Mouse (Mus musculus): ENCODE results near the gene 4930447C04Rik. TPM values are rescaled to one million over a fixed set of nuclear protein-coding genes. Genes with fewer than 3 reads are reported as not detected.

Gene 4930447C04Rik
- polyA plus RNA-seq, 1 experiment from 2014 or later: 1.8 TPM

DNA sequence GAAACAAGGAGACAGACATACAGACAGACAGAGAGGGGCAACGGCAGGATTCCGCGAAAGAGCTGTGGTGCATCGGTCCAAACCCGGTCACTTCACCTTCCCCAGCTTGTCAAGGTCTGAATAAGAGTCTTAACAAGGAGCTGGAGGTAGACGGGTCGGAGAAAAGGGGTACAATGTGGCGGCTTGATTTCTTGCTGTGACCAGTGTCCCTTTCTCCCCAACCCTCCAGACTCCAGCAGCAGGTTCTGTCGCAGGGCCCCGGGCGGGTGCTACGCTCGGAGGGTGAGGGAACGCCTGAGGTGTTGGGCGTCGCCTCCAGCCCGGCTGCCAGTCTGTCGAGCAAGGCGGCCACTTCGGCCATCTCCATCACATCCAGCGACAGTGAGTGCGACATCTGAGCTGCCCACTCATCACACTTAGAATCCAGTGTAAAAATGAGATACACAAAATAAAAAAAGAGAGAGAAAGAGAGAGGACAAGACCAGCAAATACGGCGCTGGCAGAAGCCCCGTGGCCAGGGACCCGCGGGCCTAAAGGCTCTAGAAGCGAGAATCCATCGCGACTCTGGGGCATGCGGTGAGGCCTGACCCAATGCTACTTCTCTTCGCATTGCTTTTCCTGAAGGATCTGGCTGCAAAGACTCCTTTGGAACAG lies 951 bp upstream of the 4930447C04Rik start:
- Histone ChIP-seq H3K27ac (no peak overlapping the region), H3K4me2 (no peak overlapping the region), H3K27me3 (peaks cover 98% of the 10 kb centered on the region), H3K9me3 (replicated peaks) (no peaks in the 10 kb centered on the region), H3K4me3 (0 out of 2 replicates have a peak overlapping the region, but pooled peaks have one; percentile 0), H3K4me1 (peaks cover 19% of the 10 kb centered on the region), H3K36me3 (ENCODE audit: poor library complexity, severe bottlenecking) (no peaks in the 10 kb centered on the region), H3K9ac (no peak overlapping the region)
- under 1% methylated on average over 32 of the region's 32 CpGs for WGBS
- no peak for ATAC-seq

DNA sequence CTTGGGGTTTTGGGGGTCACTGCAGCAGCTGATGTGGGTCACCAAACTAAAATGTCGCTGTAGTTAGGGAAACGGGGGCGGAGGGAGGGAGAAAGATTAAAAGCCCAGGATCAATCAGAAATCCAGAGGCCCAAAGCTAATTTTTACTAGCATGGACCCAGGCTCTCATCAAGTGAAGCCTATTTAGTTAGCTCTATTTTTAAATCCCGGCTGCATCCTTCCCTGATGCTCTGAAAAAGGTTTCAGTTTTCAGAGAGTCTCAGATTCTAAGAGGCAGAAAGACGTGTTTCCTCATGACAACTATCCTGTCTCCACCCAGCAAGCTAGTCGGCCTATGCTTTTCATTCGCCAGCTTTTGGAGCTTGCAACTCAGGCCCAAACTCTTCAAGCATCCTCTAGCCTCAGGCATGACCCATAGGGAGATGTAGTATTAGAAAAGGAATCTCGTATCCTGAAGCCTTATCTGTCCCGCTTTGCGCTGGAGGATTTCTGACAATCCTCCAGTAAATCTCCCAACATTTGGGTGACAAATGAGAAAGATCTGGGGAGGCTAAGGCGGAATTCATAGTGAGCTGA lies 336 bp upstream of the 4930447C04Rik start:
- no peak for ATAC-seq
- WGBS: 1% methylated on average over 11 of the region's 11 CpGs
- 0 out of 2 replicates have a peak overlapping the region, but pooled peaks have one; percentile 0 for H3K4me3 ChIP-seq

DNA sequence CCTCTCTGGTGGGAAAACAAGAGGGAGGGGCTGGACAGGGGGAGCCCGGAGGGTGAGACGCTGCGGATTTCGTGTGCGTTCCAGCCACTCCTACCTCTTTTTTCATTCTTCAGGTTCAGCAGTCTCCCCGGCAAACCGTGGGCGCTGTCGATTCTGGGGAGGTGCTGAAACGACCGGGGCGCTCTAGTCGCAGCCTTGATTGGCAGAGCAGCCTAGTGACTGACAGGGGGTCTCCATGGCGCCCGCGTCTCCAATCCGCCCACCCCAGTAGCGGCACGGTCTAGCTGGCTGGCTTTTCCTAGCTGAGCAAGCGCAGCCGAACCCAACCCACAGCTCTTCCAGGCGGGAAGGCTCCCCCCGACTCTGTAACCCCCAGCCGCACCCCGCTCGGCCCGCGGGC lies 958 bp downstream of the 4930447C04Rik start, which contains the start of gene Six6:
TSS of gene Six6 (plus strand) at position 277 of the 400 bp plus-strand sequence.
- Histone ChIP-seq H3K4me3 (peak within 1 kb of the TSS; percentile 16), H3K4me1 (peaks cover 9% of the 10 kb centered on the region; the same call in 1 of the 2 replicates), H3K9me3 (replicated peaks) (no peaks in the 10 kb centered on the region), H3K36me3 (ENCODE audit: poor library complexity, severe bottlenecking) (no peaks in the 10 kb centered on the region), H3K27ac (no peak within 1 kb of the TSS), H3K4me2 (peak within 1 kb of the TSS; percentile 42), H3K9ac (no peak within 1 kb of the TSS), H3K27me3 (peaks cover 97% of the 10 kb centered on the region)
- ATAC-seq: peak; percentile 50; the same call in 1 of the 2 replicates
- WGBS: under 1% methylated on average over 27 of the region's 28 CpGs

More for the DNA sequence above, 336 bp upstream of the 4930447C04Rik start:
- H3K4me1 ChIP-seq: peaks cover 19% of the 10 kb centered on the region
- no peak overlapping the region for H3K9ac ChIP-seq
- peaks cover 97% of the 10 kb centered on the region for H3K27me3 ChIP-seq
- H3K27ac ChIP-seq: no peak overlapping the region
- no peaks in the 10 kb centered on the region for H3K36me3 ChIP-seq (ENCODE audit: poor library complexity, severe bottlenecking)
- H3K4me2 ChIP-seq: no peak overlapping the region
- no peaks in the 10 kb centered on the region for H3K9me3 ChIP-seq (replicated peaks)

DNA sequence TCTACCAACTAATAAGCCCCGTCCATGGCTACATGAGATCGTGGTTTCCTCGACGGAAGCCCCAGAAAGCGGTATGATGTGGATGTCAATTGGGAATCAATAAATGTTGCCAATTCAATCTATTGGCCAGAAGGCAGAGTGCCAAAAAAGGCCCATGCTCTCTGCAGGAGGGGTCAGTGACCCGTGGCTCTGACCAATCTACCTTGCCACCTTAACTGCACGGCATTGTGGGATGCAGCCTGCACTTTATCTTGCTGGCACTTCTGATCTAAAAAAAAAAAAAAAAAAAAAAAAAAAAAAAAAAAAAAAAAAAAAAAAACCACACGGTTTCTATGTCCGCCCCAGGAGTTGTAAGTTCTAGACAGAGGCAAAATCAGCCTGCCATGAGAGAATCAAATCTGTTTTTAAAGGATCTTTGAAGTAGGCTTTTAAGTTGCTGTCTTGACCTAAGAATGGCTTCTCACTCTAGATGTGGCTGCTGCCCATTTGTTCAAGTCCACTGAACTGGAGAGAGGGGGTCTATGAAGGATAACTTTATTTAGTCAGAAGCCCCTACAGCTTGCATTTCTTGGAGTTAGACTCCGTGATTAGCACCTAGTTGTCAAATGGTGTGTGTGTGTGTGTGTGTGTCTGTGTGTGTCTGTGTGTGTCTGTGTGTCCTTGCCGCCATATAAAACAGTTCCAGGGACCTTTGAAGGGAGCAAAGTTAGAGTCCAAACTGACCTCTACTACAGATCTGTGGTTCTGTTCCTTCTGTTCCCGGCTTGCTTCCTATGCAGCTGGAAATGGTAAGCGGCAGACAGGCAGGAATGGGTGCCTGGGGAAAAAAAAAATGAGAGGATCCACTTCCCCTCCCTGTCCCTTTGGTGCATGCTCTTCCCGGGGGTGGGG lies 1.7 kb downstream of the 4930447C04Rik start:
- Histone ChIP-seq H3K27ac (no peak overlapping the region), H3K27me3 (peaks cover 96% of the 10 kb centered on the region), H3K9ac (no peak overlapping the region), H3K4me3 (no peak overlapping the region), H3K9me3 (replicated peaks) (no peaks in the 10 kb centered on the region), H3K4me2 (peak overlapping the region; percentile 42; the same call in 1 of the 2 replicates), H3K36me3 (ENCODE audit: poor library complexity, severe bottlenecking) (no peaks in the 10 kb centered on the region), H3K4me1 (peaks cover 9% of the 10 kb centered on the region; the same call in 1 of the 2 replicates)
- WGBS: 3% methylated on average over 14 of the region's 14 CpGs
- no peak for ATAC-seq

DNA sequence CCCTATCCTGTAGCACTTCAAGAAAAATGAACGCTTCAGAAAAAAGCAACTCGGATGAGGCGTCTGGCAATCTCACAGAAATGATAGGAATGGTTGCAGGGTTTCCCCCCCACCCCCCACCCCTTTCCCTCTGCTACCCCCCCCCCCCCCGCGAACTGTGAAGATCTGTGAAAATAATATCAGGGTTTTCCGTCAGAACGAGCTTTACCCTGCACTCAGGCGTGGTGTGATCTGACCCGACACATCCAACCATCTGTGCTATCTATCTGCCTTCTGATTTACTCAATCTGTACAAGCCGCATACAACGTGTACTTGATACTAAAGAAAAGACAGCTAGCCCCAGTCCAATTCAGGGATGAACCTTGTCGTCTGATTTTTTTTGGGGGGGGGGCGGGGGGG lies 2.4 kb downstream of the 4930447C04Rik start:
- Histone ChIP-seq H3K27ac (no peak overlapping the region), H3K9me3 (replicated peaks) (no peaks in the 10 kb centered on the region), H3K9ac (no peak overlapping the region), H3K4me2 (no peak overlapping the region), H3K36me3 (ENCODE audit: poor library complexity, severe bottlenecking) (no peaks in the 10 kb centered on the region), H3K4me1 (peaks cover 9% of the 10 kb centered on the region; the same call in 1 of the 2 replicates), H3K4me3 (no peak overlapping the region), H3K27me3 (peaks cover 89% of the 10 kb centered on the region)
- WGBS: 3% methylated on average over 13 of the region's 13 CpGs
- ATAC-seq: 0 out of 2 replicates have a peak, but pooled peaks have one; percentile 45

DNA sequence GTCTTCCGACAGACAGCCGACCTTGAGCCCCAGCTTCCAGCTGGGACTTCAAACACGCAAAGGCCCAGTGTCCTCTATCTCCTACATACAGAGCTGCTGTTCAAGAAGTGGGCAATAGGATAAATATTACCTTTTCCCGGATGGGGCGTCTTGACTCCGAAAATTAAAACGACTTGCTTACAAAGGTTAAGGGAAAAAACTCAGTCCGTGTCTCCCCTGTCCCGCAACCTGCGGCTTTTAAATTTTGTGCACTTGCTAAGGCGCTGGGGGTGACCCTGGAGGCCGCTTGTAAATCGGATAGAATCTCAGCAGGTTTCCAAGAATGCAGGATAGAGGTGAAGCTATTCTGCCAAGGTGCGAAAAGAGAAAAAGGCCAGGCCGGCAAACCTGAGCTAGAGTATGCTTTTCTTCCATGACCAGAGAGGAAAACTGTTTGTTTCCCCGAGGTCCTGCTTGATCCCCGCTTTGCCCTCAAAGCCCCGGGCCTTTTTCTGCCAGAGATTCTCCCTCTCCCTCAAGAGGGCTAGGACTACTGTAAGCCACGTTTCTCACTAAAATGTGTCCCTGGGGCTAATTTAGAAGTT lies 2.9 kb downstream of the 4930447C04Rik start:
- H3K4me2 ChIP-seq: no peak overlapping the region
- H3K4me3 ChIP-seq: no peak overlapping the region
- H3K27me3 ChIP-seq: peaks cover 84% of the 10 kb centered on the region
- no peaks in the 10 kb centered on the region for H3K9me3 ChIP-seq (replicated peaks)
- no peaks in the 10 kb centered on the region for H3K36me3 ChIP-seq (ENCODE audit: poor library complexity, severe bottlenecking)
- no peak for ATAC-seq
- no peak overlapping the region for H3K27ac ChIP-seq
- H3K9ac ChIP-seq: no peak overlapping the region
- 2% methylated on average over 19 of the region's 19 CpGs for WGBS
- H3K4me1 ChIP-seq: peaks cover 9% of the 10 kb centered on the region; the same call in 1 of the 2 replicates

DNA sequence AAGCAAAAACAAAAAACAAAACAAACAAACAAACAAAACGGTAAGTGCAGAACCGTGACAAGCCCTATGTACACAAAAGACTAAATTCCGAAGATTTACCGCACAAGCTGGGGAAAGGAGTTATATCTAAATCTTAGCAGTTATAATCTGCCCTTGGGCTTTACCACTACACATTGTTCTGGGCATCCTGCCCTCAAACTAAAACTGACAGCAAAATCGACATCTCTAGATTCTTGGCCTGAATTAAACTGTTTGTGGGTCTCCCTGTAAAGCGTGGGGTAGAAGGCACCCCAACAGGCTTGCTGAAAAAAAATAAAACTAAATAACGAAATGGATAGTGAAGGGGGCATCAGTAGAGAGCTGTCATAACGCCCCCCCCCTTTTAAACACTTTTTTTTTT lies 3.8 kb downstream of the 4930447C04Rik start:
- 20% methylated on average over 8 of the region's 8 CpGs for WGBS
- Histone ChIP-seq H3K4me2 (no peak overlapping the region), H3K27ac (no peak overlapping the region), H3K27me3 (peaks cover 75% of the 10 kb centered on the region), H3K4me3 (no peak overlapping the region), H3K9ac (no peak overlapping the region), H3K9me3 (replicated peaks) (no peaks in the 10 kb centered on the region), H3K36me3 (ENCODE audit: poor library complexity, severe bottlenecking) (no peaks in the 10 kb centered on the region), H3K4me1 (peaks cover 9% of the 10 kb centered on the region; the same call in 1 of the 2 replicates)
- ATAC-seq: no peak

DNA sequence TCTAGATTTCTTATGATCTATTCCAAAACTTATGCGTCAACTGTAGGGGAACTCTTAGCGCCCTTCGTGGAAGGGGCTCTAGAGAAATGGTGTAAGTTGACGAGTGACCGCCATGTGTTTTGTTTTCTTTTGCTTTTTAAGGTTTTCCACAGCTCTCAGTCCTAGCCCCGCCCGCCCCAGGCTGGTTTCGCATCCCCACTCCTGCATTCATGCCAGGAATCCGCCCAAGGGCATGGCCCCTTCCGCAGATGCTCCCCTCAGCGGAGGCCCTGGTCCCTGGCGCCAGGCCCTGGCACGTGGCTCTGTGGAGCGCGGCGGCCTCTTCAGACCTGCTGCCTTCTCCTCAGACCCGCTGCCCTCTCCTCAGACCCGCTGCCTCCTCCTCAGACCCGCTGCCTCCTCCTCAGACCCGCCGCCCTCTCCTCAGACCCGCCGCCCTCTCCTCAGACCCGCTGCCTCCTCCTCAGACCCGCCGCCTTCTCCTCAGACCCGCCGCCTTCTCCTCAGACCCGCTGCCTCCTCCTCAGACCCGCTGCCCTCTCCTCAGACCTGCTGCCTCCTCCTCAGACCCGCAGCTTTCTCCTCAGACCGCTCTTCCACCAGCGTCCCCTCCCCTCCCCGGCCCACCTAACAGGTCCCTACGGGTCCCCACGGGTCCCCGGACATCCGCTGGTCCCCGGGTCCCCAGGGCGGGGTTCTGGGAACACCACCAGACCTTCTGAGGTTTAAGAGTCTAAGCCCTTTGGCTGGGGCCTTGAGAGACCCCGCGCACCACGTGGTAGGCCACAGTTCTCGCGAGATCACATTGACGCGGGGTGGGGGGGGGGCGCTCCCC lies 23.2 kb downstream of the 4930447C04Rik start:
- Histone ChIP-seq H3K36me3 (ENCODE audit: poor library complexity, severe bottlenecking) (no peaks in the 10 kb centered on the region), H3K9ac (peak overlapping the region; percentile 43), H3K9me3 (replicated peaks) (no peaks in the 10 kb centered on the region; the same call in 1 of the 2 replicates), H3K27ac (no peak overlapping the region), H3K4me1 (0 out of 2 replicates have a peak, but pooled peaks cover 6% of the 10 kb centered on the region), H3K27me3 (peaks cover 15% of the 10 kb centered on the region), H3K4me2 (peak overlapping the region; percentile 59), H3K4me3 (peak overlapping the region; percentile 29)
- 20% methylated on average over 44 of the region's 48 CpGs for WGBS
- no peak for ATAC-seq

DNA sequence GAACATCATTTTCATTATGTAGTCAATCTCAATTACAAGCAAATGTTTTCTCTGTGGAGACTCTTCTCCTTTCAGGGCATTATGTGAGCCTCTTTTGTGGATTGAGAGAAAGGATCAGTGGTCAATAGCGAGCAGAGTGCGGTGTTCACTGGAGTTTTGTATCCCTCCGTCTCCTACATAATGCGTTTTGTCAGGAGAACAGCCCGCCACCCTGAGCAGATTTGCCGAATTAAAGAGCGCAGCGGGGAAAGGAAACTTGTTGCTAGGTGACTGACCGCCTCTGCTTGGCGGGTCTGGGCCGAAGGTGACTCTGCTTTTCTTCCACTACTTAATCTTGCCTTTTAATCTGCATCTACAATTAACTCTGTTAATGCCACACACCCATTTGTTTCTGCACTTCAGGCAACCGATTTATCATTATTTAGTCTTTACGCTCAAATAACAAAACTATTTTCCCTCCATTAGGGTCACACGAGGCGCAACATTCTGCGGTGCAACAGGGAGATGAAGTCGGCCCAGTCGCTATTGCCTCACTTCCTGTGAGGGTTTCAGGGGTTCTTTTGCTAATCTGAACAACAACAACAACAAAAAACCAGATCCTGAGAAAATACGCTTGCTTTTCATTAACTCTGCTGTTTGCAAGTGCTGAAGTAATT lies 86.1 kb downstream of the 4930447C04Rik start:
- H3K36me3 ChIP-seq (ENCODE audit: poor library complexity, severe bottlenecking): no peaks in the 10 kb centered on the region
- peaks cover 14% of the 10 kb centered on the region; the same call in 1 of the 2 replicates for H3K4me1 ChIP-seq
- peak overlapping the region; percentile 14 for H3K4me2 ChIP-seq
- no peak; the same call in 1 of the 2 replicates for ATAC-seq
- no peak overlapping the region for H3K9ac ChIP-seq
- no peak overlapping the region for H3K27ac ChIP-seq
- no peak overlapping the region for H3K4me3 ChIP-seq
- no peaks in the 10 kb centered on the region for H3K9me3 ChIP-seq (replicated peaks)
- under 1% methylated on average over 19 of the region's 19 CpGs for WGBS
- peaks cover 91% of the 10 kb centered on the region for H3K27me3 ChIP-seq

DNA sequence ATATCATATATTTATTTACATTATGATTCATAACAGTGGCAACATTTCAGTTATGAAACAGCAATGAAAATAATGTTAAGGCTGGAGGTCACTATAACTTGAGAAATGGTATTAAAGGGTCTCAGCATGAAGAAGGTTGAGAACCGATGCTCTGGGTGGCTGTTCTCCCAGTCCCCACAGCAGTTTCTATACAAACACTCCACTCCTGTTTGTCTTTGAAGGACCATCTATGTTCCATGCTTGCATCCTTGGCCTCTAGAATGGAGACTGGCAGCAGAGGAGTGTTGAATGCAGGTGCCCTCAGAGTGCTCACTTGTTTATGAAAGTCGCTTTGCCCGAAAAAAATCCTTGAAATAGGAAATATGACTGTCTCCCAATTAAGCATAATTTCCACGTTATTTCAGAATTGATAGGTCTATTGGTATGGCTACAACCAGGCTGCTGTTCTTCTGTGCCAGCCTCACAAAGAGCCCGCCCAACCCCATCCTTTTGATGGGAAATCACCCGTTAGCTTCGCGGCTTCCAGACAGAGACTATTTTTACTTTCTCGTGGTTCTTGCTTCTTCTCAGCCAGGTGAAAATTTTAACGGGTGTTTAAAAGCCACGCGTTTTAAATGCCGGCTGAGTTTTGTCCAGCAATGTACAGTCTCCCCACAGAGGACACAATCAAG lies 87.0 kb downstream of the 4930447C04Rik start:
- H3K4me3 ChIP-seq: no peak overlapping the region
- 12% methylated on average over 13 of the region's 13 CpGs for WGBS
- no peaks in the 10 kb centered on the region for H3K9me3 ChIP-seq (replicated peaks)
- no peak overlapping the region for H3K9ac ChIP-seq
- H3K27ac ChIP-seq: no peak overlapping the region
- H3K27me3 ChIP-seq: peaks cover 91% of the 10 kb centered on the region
- peaks cover 14% of the 10 kb centered on the region; the same call in 1 of the 2 replicates for H3K4me1 ChIP-seq
- H3K36me3 ChIP-seq (ENCODE audit: poor library complexity, severe bottlenecking): no peaks in the 10 kb centered on the region
- H3K4me2 ChIP-seq: 0 out of 2 replicates have a peak overlapping the region, but pooled peaks have one; percentile 14
- no peak for ATAC-seq

Data from forebrain, embryonic 13.5 days (tissue).